Mouse (Mus musculus) C2C12 (cell line): ENCODE measurements around the gene Ranbp17.

Experiments
- CEBPB ChIP-seq: IDR thresholded peaks from one replicate; pipeline ENCODE4 v1.6.1; 2011; ENCODE audit warnings: low read depth, mild to moderate bottlenecking, control low read depth, moderate library complexity
- CTCF ChIP-seq: IDR thresholded peaks from one replicate; pipeline ENCODE4 v1.5.1; 2011; ENCODE audit not compliant: control insufficient read depth, insufficient read depth, insufficient read length
- MAX ChIP-seq: IDR thresholded peaks from one replicate; pipeline ENCODE4 v1.6.1; 2011; ENCODE audit warnings: mild to moderate bottlenecking, control low read depth
- MYOG ChIP-seq: IDR thresholded peaks from one replicate; pipeline ENCODE4 v1.6.1; 2011; ENCODE audit not compliant: control insufficient read depth, insufficient read length; ENCODE audit errors: extremely low read depth
- USF1 ChIP-seq: IDR thresholded peaks from one replicate; pipeline ENCODE4 v1.6.1; 2011; ENCODE audit warnings: low read depth, mild to moderate bottlenecking, control low read depth, moderate library complexity

DNA sequence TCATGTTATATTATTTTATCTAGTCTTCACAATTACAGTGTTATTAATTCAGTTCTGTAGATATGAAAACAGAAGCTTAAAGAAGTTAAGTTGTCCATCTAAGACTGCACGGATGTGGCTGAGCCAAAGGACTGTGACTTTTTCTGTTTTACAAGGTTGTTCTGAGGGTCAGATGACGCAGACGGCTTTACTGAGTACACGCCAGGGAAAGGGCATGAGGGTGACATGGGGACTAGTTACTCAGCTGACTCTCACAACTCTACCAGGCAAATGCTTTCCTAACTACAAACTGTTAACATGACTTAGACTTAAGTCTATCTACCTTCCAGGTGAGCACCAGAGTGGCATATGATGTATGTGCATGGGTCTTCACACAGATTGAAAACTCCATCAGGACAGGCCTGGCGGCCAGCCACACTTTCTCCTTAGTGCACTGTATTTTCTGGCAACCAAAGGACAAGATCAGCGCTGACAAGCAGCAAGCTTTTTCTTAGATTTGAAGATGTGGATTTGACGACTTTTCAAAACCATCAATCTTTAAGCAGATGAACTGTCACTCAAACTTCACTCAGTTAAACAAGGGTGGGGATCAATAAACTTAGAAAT, 194.4 kb downstream of the Ranbp17 start:
- TF ChIP-seq CTCF, result no peak
- no peak for TF ChIP-seq USF1
- TF ChIP-seq CEBPB, result no peak
- no peak for TF ChIP-seq MAX
- no peak for TF ChIP-seq MYOG
